ENCODE assay signal across 9 mouse cellular contexts in genomic region chr6:31088973-31089368, GRCm38 (mm10).
DNase-seq lines count a peak whose midpoint lies in the region; ATAC-seq and TF ChIP-seq lines count a peak whose summit lies in the region.
"Had no signal": no experiment of that assay in that cellular context is flagged by ENCODE, and none has a peak within 500 bp of the region (broad histone marks: within the 10 kb centered on the region; RNA-seq: fewer than 3 reads in every experiment).

No protein-coding gene starts in this region.

- H3K4me1 ChIP-seq in heart, embryonic 12.5 days (replicated peaks) = peaks cover 29% of the 10 kb centered on the region
- no peaks in the 10 kb centered on the region; the same call in 1 of the 2 replicates for H3K4me1 ChIP-seq in bone marrow, adult 2 months (ENCODE audit: control insufficient read depth, insufficient read depth, low read length)
- peaks cover 27% of the 10 kb centered on the region for H3K4me1 ChIP-seq in hindbrain, embryonic 12.5 days
- H3K4me1 ChIP-seq in midbrain, embryonic 12.5 days = peaks cover 28% of the 10 kb centered on the region

- WGBS in heart, embryonic 12.5 days = 46% methylated on average over 5 of the region's 5 CpGs
- WGBS in bone marrow, adult 2 months = 54% methylated on average over 5 of the region's 5 CpGs
- 43% methylated on average over 5 of the region's 5 CpGs for WGBS in hindbrain, embryonic 12.5 days
- 51% methylated on average over 5 of the region's 5 CpGs for WGBS in midbrain, embryonic 12.5 days

- no peaks in the 10 kb centered on the region for H3K36me3 ChIP-seq in heart, embryonic 12.5 days
- no peaks in the 10 kb centered on the region for H3K36me3 ChIP-seq in hindbrain, embryonic 12.5 days
- H3K36me3 ChIP-seq in midbrain, embryonic 12.5 days = no peaks in the 10 kb centered on the region

- no peak for TF ChIP-seq CTCF in bone marrow, adult 2 months (IDR thresholded peaks at IDR 0.05; ENCODE audit: control insufficient read depth, insufficient read depth, low read length)

- no peaks in the 10 kb centered on the region for H3K9me3 ChIP-seq in heart, embryonic 12.5 days (replicated peaks)
- no peaks in the 10 kb centered on the region for H3K9me3 ChIP-seq in hindbrain, embryonic 12.5 days (replicated peaks)
- H3K9me3 ChIP-seq in midbrain, embryonic 12.5 days = no peaks in the 10 kb centered on the region

- intact Hi-C loops in heart, postnatal 10 days (cut with DNase I) = no loop called here
- intact Hi-C loops in left cerebral cortex, postnatal 4 days (cut with DNase I) = no loop called here

- no peak overlapping the region for H3K27ac ChIP-seq in heart, embryonic 12.5 days (ENCODE audit: poor library complexity, severe bottlenecking)
- H3K27ac ChIP-seq in bone marrow, adult 2 months (ENCODE audit: control insufficient read depth, insufficient read depth, low read depth, low read length, poor library complexity) = 0 out of 2 replicates have a peak overlapping the region, but pooled peaks have one; percentile 20
- peak overlapping the region; percentile 60 for H3K27ac ChIP-seq in hindbrain, embryonic 12.5 days
- H3K27ac ChIP-seq in midbrain, embryonic 12.5 days (replicated peaks) = peak overlapping the region; percentile 62

- no peak overlapping the region for H3K4me3 ChIP-seq in heart, embryonic 12.5 days
- H3K4me3 ChIP-seq in bone marrow, adult 2 months (replicated peaks; ENCODE audit: control insufficient read depth, low read depth, low read length) = no peak overlapping the region
- H3K4me3 ChIP-seq in hindbrain, embryonic 12.5 days = 0 out of 2 replicates have a peak overlapping the region, but pooled peaks have one; percentile 3
- H3K4me3 ChIP-seq in midbrain, embryonic 12.5 days = peak overlapping the region; percentile 9; the same call in 1 of the 2 replicates

- H3K4me2 ChIP-seq in heart, embryonic 12.5 days = peak overlapping the region; percentile 40
- peak overlapping the region; percentile 48 for H3K4me2 ChIP-seq in hindbrain, embryonic 12.5 days (replicated peaks)
- peak overlapping the region; percentile 39 for H3K4me2 ChIP-seq in midbrain, embryonic 12.5 days (replicated peaks)

- TF ChIP-seq POLR2A in bone marrow, adult 2 months (IDR thresholded peaks at IDR 0.05; ENCODE audit: borderline replicate concordance, control insufficient read depth, low read depth, low read length) = no peak

- no peak for ATAC-seq in heart, embryonic 12.5 days (ENCODE audit: insufficient number of reproducible peaks, low FRiP score)
- ATAC-seq in hindbrain, embryonic 12.5 days (ENCODE audit: low FRiP score) = peak; percentile 61; the same call in 1 of the 2 replicates
- peak; percentile 44; the same call in 1 of the 2 replicates for ATAC-seq in midbrain, embryonic 12.5 days (ENCODE audit: low FRiP score, low read depth)

- no peaks in the 10 kb centered on the region for H3K27me3 ChIP-seq in heart, embryonic 12.5 days (replicated peaks)
- no peaks in the 10 kb centered on the region; the same call in 1 of the 2 replicates for H3K27me3 ChIP-seq in hindbrain, embryonic 12.5 days
- no peaks in the 10 kb centered on the region for H3K27me3 ChIP-seq in midbrain, embryonic 12.5 days

- no peak for DNase-seq in heart, postnatal 10 days
- no peak for DNase-seq in right cerebral cortex, postnatal 25 days
- no peak for DNase-seq in embryo, embryonic 9.5 days (ENCODE audit: extremely low spot score)
- no peak for DNase-seq in left cerebral cortex, postnatal 4 days
- DNase-seq: adrenal gland, adult 8-10 months had no signal

- H3K9ac ChIP-seq in heart, embryonic 12.5 days = no peak overlapping the region
- no peak overlapping the region for H3K9ac ChIP-seq in hindbrain, embryonic 12.5 days
- no peak overlapping the region for H3K9ac ChIP-seq in midbrain, embryonic 12.5 days (replicated peaks)

Comparison
In these comparisons a context has a peak if more than half of its experiments do, and no peak if none do; other contexts are left out.
1. H3K4me3 ChIP-seq: peak in hindbrain, embryonic 12.5 days (single experiment) and midbrain, embryonic 12.5 days (single experiment); none in heart, embryonic 12.5 days (single experiment) and bone marrow, adult 2 months (single experiment).
2. Peak in every context shown above with its lines, with median percentiles within 50 percentile points of each other: H3K4me2 ChIP-seq.